20 mouse cellular contexts compared by ENCODE assay signal in genomic region chr10:124900044-124900443, GRCm38 (mm10).
DNase-seq lines count a peak whose midpoint lies in the region; ATAC-seq lines count a peak whose summit lies in the region.
"Had no signal": no experiment of that assay in that cellular context is flagged by ENCODE, and none has a peak within 500 bp of the region (broad histone marks: within the 10 kb centered on the region; RNA-seq: fewer than 3 reads in every experiment).

No protein-coding gene starts in this region.

- no peak overlapping the region for H3K4me2 ChIP-seq in forebrain, embryonic 15.5 days (replicated peaks)
- H3K4me2 ChIP-seq: embryonic facial prominence, embryonic 15.5 days; heart, embryonic 15.5 days; hindbrain, embryonic 12.5 days; midbrain, embryonic 15.5 days had no signal

- intact Hi-C loops in left cerebral cortex, postnatal 36 days (cut with DNase I), result no loop called here

- no peaks in the 10 kb centered on the region for H3K27me3 ChIP-seq in forebrain, embryonic 15.5 days
- H3K27me3 ChIP-seq in forebrain, embryonic 10.5 days (ENCODE audit: poor library complexity, severe bottlenecking), result no peaks in the 10 kb centered on the region
- no peaks in the 10 kb centered on the region for H3K27me3 ChIP-seq in hindbrain, embryonic 10.5 days (ENCODE audit: insufficient read depth, poor library complexity, severe bottlenecking)
- H3K27me3 ChIP-seq: embryonic facial prominence, embryonic 15.5 days; heart, embryonic 15.5 days; hindbrain, embryonic 12.5 days; midbrain, embryonic 15.5 days had no signal

- H3K4me1 ChIP-seq in forebrain, embryonic 15.5 days, result peaks cover 4% of the 10 kb centered on the region; the same call in 1 of the 2 replicates
- H3K4me1 ChIP-seq in forebrain, embryonic 10.5 days, result no peaks in the 10 kb centered on the region
- no peaks in the 10 kb centered on the region for H3K4me1 ChIP-seq in hindbrain, embryonic 10.5 days (replicated peaks)
- H3K4me1 ChIP-seq: embryonic facial prominence, embryonic 15.5 days; heart, embryonic 15.5 days; hindbrain, embryonic 12.5 days; midbrain, embryonic 15.5 days had no signal

- no peak overlapping the region for H3K4me3 ChIP-seq in forebrain, embryonic 15.5 days
- H3K4me3 ChIP-seq in forebrain, embryonic 10.5 days, result no peak overlapping the region
- H3K4me3 ChIP-seq in hindbrain, embryonic 10.5 days, result no peak overlapping the region
- H3K4me3 ChIP-seq: embryonic facial prominence, embryonic 15.5 days; heart, embryonic 15.5 days; hindbrain, embryonic 12.5 days; midbrain, embryonic 15.5 days had no signal

- H3K36me3 ChIP-seq in forebrain, embryonic 15.5 days, result no peaks in the 10 kb centered on the region
- H3K36me3 ChIP-seq in forebrain, embryonic 10.5 days (replicated peaks), result no peaks in the 10 kb centered on the region
- no peaks in the 10 kb centered on the region for H3K36me3 ChIP-seq in hindbrain, embryonic 10.5 days
- H3K36me3 ChIP-seq: embryonic facial prominence, embryonic 15.5 days; heart, embryonic 15.5 days; hindbrain, embryonic 12.5 days; midbrain, embryonic 15.5 days had no signal

- 76% methylated on average over 12 of the region's 12 CpGs for WGBS in forebrain, embryonic 15.5 days
- 93% methylated on average over 12 of the region's 12 CpGs for WGBS in forebrain, embryonic 10.5 days
- 93% methylated on average over 12 of the region's 12 CpGs for WGBS in hindbrain, embryonic 10.5 days

- no peaks in the 10 kb centered on the region for H3K9me3 ChIP-seq in forebrain, embryonic 15.5 days
- no peaks in the 10 kb centered on the region for H3K9me3 ChIP-seq in forebrain, embryonic 10.5 days
- no peaks in the 10 kb centered on the region for H3K9me3 ChIP-seq in hindbrain, embryonic 10.5 days
- H3K9me3 ChIP-seq: embryonic facial prominence, embryonic 15.5 days; heart, embryonic 15.5 days; hindbrain, embryonic 12.5 days; midbrain, embryonic 15.5 days had no signal

- DNase-seq in forebrain, embryonic 10.5 days (ENCODE audit: extremely low spot score, low spot score), result no peak
- peak; percentile 31 for DNase-seq in right cerebral cortex, adult 18-20 months
- no peak for DNase-seq in right cerebral cortex, postnatal 4 days
- DNase-seq in left cerebral cortex, postnatal 36 days (ENCODE audit: low spot score in 2 of 2), result peak; percentile 13 to 15
- DNase-seq in urinary bladder, adult 2 months (ENCODE audit: low spot score), result no peak
- no peak for DNase-seq in hindbrain, embryonic 10.5 days (ENCODE audit: low spot score)
- DNase-seq in urinary bladder, postnatal 10 days (ENCODE audit: low spot score), result no peak
- DNase-seq: B cell, adult 2 months; cerebellum, adult 18-20 months; heart, adult 18-20 months; liver; lung, adult 2 months; thymus, postnatal 14 days had no signal

- H3K9ac ChIP-seq in forebrain, embryonic 15.5 days (replicated peaks), result no peak overlapping the region
- H3K9ac ChIP-seq: embryonic facial prominence, embryonic 15.5 days; heart, embryonic 15.5 days; hindbrain, embryonic 12.5 days; midbrain, embryonic 15.5 days had no signal

- ATAC-seq in forebrain, embryonic 15.5 days (replicated peaks), result no peak
- ATAC-seq: midbrain, embryonic 15.5 days; Patski had no signal

- peak overlapping the region; percentile 15; the same call in 1 of the 2 replicates for H3K27ac ChIP-seq in forebrain, embryonic 15.5 days (replicated peaks)
- no peak overlapping the region for H3K27ac ChIP-seq in forebrain, embryonic 10.5 days
- H3K27ac ChIP-seq in hindbrain, embryonic 10.5 days, result no peak overlapping the region
- H3K27ac ChIP-seq: embryonic facial prominence, embryonic 15.5 days; heart, embryonic 15.5 days; hindbrain, embryonic 12.5 days; macrophage; midbrain, embryonic 15.5 days had no signal

Comparison
In these comparisons a context has a peak if more than half of its experiments do, and no peak if none do; other contexts are left out.
1. DNase-seq: peak in right cerebral cortex, adult 18-20 months (single experiment) and left cerebral cortex, postnatal 36 days (2 of 2); none in forebrain, embryonic 10.5 days (single experiment), right cerebral cortex, postnatal 4 days (single experiment), urinary bladder, adult 2 months (single experiment), hindbrain, embryonic 10.5 days (single experiment) and urinary bladder, postnatal 10 days (single experiment).